Mouse (Mus musculus) heart, embryonic 12.5 days (tissue): ENCODE measurements at regions not wholly inside any gene's neighbourhood (a gene's known extent, or its start where the extent isn't known, plus 50 kb on each side); places are given as distances from the start of the nearest gene placed in this dataset. TPM values are rescaled to one million over a fixed set of nuclear protein-coding genes. Genes with fewer than 3 reads are reported as not detected.

Experiments
- ATAC-seq: fragments of 200-750 bp; cut with Nextera tagmentation; 2 replicates; pipeline ENCODE4 v1.8.0; 2017; ENCODE audit warnings: moderate TSS enrichment, moderate library complexity; ENCODE audit not compliant: insufficient number of reproducible peaks, low FRiP score
- H3K27ac ChIP-seq: fragments of 300-500 bp; sonication (generic); 2 replicates; pipeline ENCODE4 v1.5.1; 2016; ENCODE audit warnings: mild to moderate bottlenecking, moderate library complexity; ENCODE audit not compliant: poor library complexity, severe bottlenecking
- H3K27me3 ChIP-seq: fragments of 300-500 bp; sonication (generic); replicated peaks from 2 replicates; pipeline ENCODE4 v1.6.1; 2016; ENCODE audit warnings: mild to moderate bottlenecking, moderate library complexity
- H3K36me3 ChIP-seq: fragments of 300-500 bp; sonication (generic); 2 replicates; pipeline ENCODE4 v1.6.1; 2016; ENCODE audit warnings: mild to moderate bottlenecking, moderate library complexity
- H3K4me1 ChIP-seq: fragments of 300-500 bp; sonication (generic); replicated peaks from 2 replicates; pipeline ENCODE4 v1.6.1; 2016; ENCODE audit warnings: mild to moderate bottlenecking
- H3K4me2 ChIP-seq: fragments of 300-500 bp; sonication (generic); 2 replicates; pipeline ENCODE4 v1.6.1; 2016; ENCODE audit warnings: mild to moderate bottlenecking, moderate library complexity
- H3K4me3 ChIP-seq: fragments of 300-500 bp; sonication (generic); 2 replicates; pipeline ENCODE4 v1.5.1; 2016; ENCODE audit warnings: mild to moderate bottlenecking
- H3K9ac ChIP-seq: fragments of 300-500 bp; sonication (generic); 2 replicates; pipeline ENCODE4 v1.6.1; 2016; ENCODE audit warnings: mild to moderate bottlenecking, moderate library complexity
- H3K9me3 ChIP-seq: fragments of 300-500 bp; sonication (generic); replicated peaks from 2 replicates; pipeline ENCODE4 v1.6.1; 2016; ENCODE audit warnings: mild to moderate bottlenecking, moderate library complexity
- WGBS: fragments of 180-500 bp; shearing (Covaris S2); methylation state at CpG from one replicate; pipeline ENCODE4 v1.1.7; 2016; 5-methylcytosine and 5-hydroxymethylcytosine counted together
- microRNA-seq: library from miRNA; unstranded; fragments of <30 nt; microRNA quantifications from one replicate; pipeline ENCODE4, GENCODE M21; 2017

- Histone ChIP-seq H3K27ac (no peak overlapping the region), H3K9me3 (no peaks in the 10 kb centered on the region)
- no peak for ATAC-seq
Measured at GRCm38 (mm10) chr10:109115013-109115627, 104.3 kb upstream of the Syt1 start.

GRCm38 (mm10) chr10:109105781-109106180 lies 95.0 kb upstream of the Syt1 start:
- Histone ChIP-seq H3K9ac (no peak overlapping the region), H3K9me3 (no peaks in the 10 kb centered on the region), H3K4me1 (no peaks in the 10 kb centered on the region), H3K36me3 (no peaks in the 10 kb centered on the region), H3K4me3 (no peak overlapping the region), H3K27me3 (no peaks in the 10 kb centered on the region), H3K27ac (no peak overlapping the region), H3K4me2 (no peak overlapping the region)
- ATAC-seq: no peak
- WGBS: 76% methylated on average over 2 of the region's 2 CpGs

More at GRCm38 (mm10) chr10:109115013-109115627, 104.3 kb upstream of the Syt1 start:
- no peak overlapping the region for H3K9ac ChIP-seq
- no peaks in the 10 kb centered on the region for H3K36me3 ChIP-seq
- no peak overlapping the region for H3K4me3 ChIP-seq
- H3K27me3 ChIP-seq: no peaks in the 10 kb centered on the region
- H3K4me1 ChIP-seq: no peaks in the 10 kb centered on the region
- WGBS: 72% methylated on average over 4 of the region's 4 CpGs
- no peak overlapping the region for H3K4me2 ChIP-seq

GRCm38 (mm10) chr10:109092219-109092618 lies 81.4 kb upstream of the Syt1 start:
- H3K4me3 ChIP-seq: no peak overlapping the region
- no peak for ATAC-seq
- H3K9me3 ChIP-seq: no peaks in the 10 kb centered on the region
- 40% methylated on average over 4 of the region's 4 CpGs for WGBS
- H3K27me3 ChIP-seq: no peaks in the 10 kb centered on the region
- no peaks in the 10 kb centered on the region for H3K36me3 ChIP-seq
- H3K4me2 ChIP-seq: no peak overlapping the region
- H3K27ac ChIP-seq: 0 out of 2 replicates have a peak overlapping the region, but pooled peaks have one; percentile 5
- H3K4me1 ChIP-seq: peaks cover 4% of the 10 kb centered on the region
- H3K9ac ChIP-seq: no peak overlapping the region

GRCm38 (mm10) chr10:109079773-109080172 lies 69.0 kb upstream of the Syt1 start:
- ATAC-seq: no peak
- Histone ChIP-seq H3K36me3 (no peaks in the 10 kb centered on the region), H3K4me2 (no peak overlapping the region)

GRCm38 (mm10) chr10:109074218-109074617 lies 63.4 kb upstream of the Syt1 start:
- no peak overlapping the region for H3K4me2 ChIP-seq
- WGBS: 80% methylated on average over 7 of the region's 7 CpGs
- H3K27ac ChIP-seq: no peak overlapping the region
- H3K36me3 ChIP-seq: no peaks in the 10 kb centered on the region
- H3K27me3 ChIP-seq: no peaks in the 10 kb centered on the region
- no peak overlapping the region for H3K4me3 ChIP-seq
- ATAC-seq: no peak
- H3K9ac ChIP-seq: no peak overlapping the region
- H3K4me1 ChIP-seq: no peaks in the 10 kb centered on the region
- no peaks in the 10 kb centered on the region for H3K9me3 ChIP-seq

More at GRCm38 (mm10) chr10:109079773-109080172, 69.0 kb upstream of the Syt1 start:
- 42% methylated on average over 7 of the region's 7 CpGs for WGBS
- Histone ChIP-seq H3K4me1 (no peaks in the 10 kb centered on the region), H3K27me3 (no peaks in the 10 kb centered on the region), H3K4me3 (no peak overlapping the region), H3K27ac (no peak overlapping the region), H3K9me3 (no peaks in the 10 kb centered on the region), H3K9ac (no peak overlapping the region)

Small RNAs in the stretch of these regions (microRNA-seq; reads per million reads assigned to microRNA genes)
- not detected for gene Gm44495
